Mouse (Mus musculus) MEL (cell line): ENCODE measurements around the gene Olfr172. TPM values are rescaled to one million over a fixed set of nuclear protein-coding genes. Genes with fewer than 3 reads are reported as not detected.

Source experiments
- DNase-seq: peaks from one replicate; pipeline ENCODE4 v3.0.0; 2011; ENCODE audit warnings: low read depth, low spot score
- H3K27ac ChIP-seq: 2 replicates; pipeline ENCODE4 v1.5.1; 2012; ENCODE audit warnings: low read depth, mild to moderate bottlenecking, control low read depth, low read length, moderate library complexity; ENCODE audit not compliant: control insufficient read depth
- H3K27me3 ChIP-seq, 2 experiments: fragments of 150-350 bp in 1 of 2; sonication (generic) in 1 of 2; 2 replicates each; pipeline ENCODE4 v1.6.1; 2012; ENCODE audit warnings: low read length in 2 of 2, mild to moderate bottlenecking in 2 of 2, improper control_type of control experiment in 1 of 2, moderate library complexity in 1 of 2; ENCODE audit not compliant: insufficient read depth in 2 of 2, control insufficient read depth in 1 of 2
- H3K36me3 ChIP-seq, 2 experiments: 2 replicates each; pipeline ENCODE4 v1.6.1; 2012 to 2014; ENCODE audit warnings: low read length in 2 of 2, improper control_type of control experiment in 1 of 2, inconsistent platforms in 1 of 2, mild to moderate bottlenecking in 1 of 2; ENCODE audit not compliant: insufficient read depth in 2 of 2, control insufficient read depth in 1 of 2
- H3K4me1 ChIP-seq, 2 experiments: fragments of 150-350 bp in 1 of 2; sonication (generic) in 1 of 2; 2 replicates each; pipeline ENCODE4 v1.6.1; 2012; ENCODE audit warnings: low read length in 2 of 2, improper control_type of control experiment in 1 of 2, mild to moderate bottlenecking in 1 of 2; ENCODE audit not compliant: insufficient read depth in 2 of 2, control insufficient read depth in 1 of 2
- H3K4me3 ChIP-seq, 2 experiments: fragments of 150-350 bp in 1 of 2; sonication (generic) in 1 of 2; 2 replicates each; pipeline ENCODE4 v1.5.1; 2012; ENCODE audit warnings: low read depth in 2 of 2, low read length in 2 of 2, mild to moderate bottlenecking in 2 of 2, moderate library complexity in 2 of 2, control low read depth in 1 of 2, improper control_type of control experiment in 1 of 2; ENCODE audit not compliant: control insufficient read depth in 1 of 2, insufficient read depth in 1 of 2
- H3K79me2 ChIP-seq: 2 replicates; pipeline ENCODE4 v1.6.1; 2012; ENCODE audit warnings: mild to moderate bottlenecking, low read length, moderate library complexity; ENCODE audit not compliant: control insufficient read depth, poor library complexity, insufficient read depth
- H3K9ac ChIP-seq: 2 replicates; pipeline ENCODE4 v1.6.1; 2012; ENCODE audit warnings: low read depth, mild to moderate bottlenecking, control low read depth, low read length, moderate library complexity; ENCODE audit not compliant: control insufficient read depth, poor library complexity, severe bottlenecking
- H3K9me3 ChIP-seq: fragments of 150-350 bp; sonication (generic); replicated peaks from 2 replicates; pipeline ENCODE4 v1.6.1; 2012; ENCODE audit warnings: mild to moderate bottlenecking, low read length, improper control_type of control experiment, moderate library complexity; ENCODE audit not compliant: insufficient read depth
- BHLHE40 ChIP-seq: IDR thresholded peaks from 2 replicates; pipeline ENCODE4 v1.6.1; 2012; ENCODE audit warnings: low read depth, mild to moderate bottlenecking, inconsistent platforms, low read length, improper control_type of control experiment, borderline replicate concordance
- CHD2 ChIP-seq: IDR thresholded peaks from 2 replicates; pipeline ENCODE4 v1.6.1; 2011; ENCODE audit warnings: low read length, improper control_type of control experiment
- CTCF ChIP-seq, 3 experiments: IDR thresholded peaks in 2 of 3; conservative IDR thresholded peaks in 1 of 3; 2 replicates each; pipeline ENCODE4 v1.5.1; 2011 to 2012; ENCODE audit warnings: low read length in 3 of 3, low read depth in 2 of 3, mild to moderate bottlenecking in 2 of 3, improper control_type of control experiment in 1 of 3, inconsistent platforms in 1 of 3, mixed read lengths in 1 of 3, moderate library complexity in 1 of 3; ENCODE audit not compliant: control insufficient read depth in 1 of 3, insufficient read depth in 1 of 3, poor library complexity in 1 of 3, severe bottlenecking in 1 of 3
- E2F4 ChIP-seq: IDR thresholded peaks from 2 replicates; pipeline ENCODE4 v1.6.1; 2011; ENCODE audit warnings: low read depth, low read length, improper control_type of control experiment, borderline replicate concordance
- ELF1 ChIP-seq: IDR thresholded peaks from 2 replicates; pipeline ENCODE4 v1.6.1; 2014; ENCODE audit warnings: low read depth, mild to moderate bottlenecking, inconsistent platforms, low read length, improper control_type of control experiment, moderate library complexity
- EP300 ChIP-seq, 2 experiments: IDR thresholded peaks; 2 replicates each; pipeline ENCODE4 v1.6.1; 2011; ENCODE audit warnings: improper control_type of control experiment in 2 of 2, low read length in 2 of 2, low read depth in 1 of 2, mild to moderate bottlenecking in 1 of 2
- ETS1 ChIP-seq: IDR thresholded peaks from 2 replicates; pipeline ENCODE4 v1.6.1; 2012; ENCODE audit warnings: low read depth, mild to moderate bottlenecking, inconsistent platforms, low read length, improper control_type of control experiment, moderate library complexity
- GABPA ChIP-seq: IDR thresholded peaks from 2 replicates; pipeline ENCODE4 v1.6.1; 2012; ENCODE audit warnings: low read depth, mild to moderate bottlenecking, inconsistent platforms, low read length, improper control_type of control experiment, moderate library complexity
- HCFC1 ChIP-seq: IDR thresholded peaks from 2 replicates; pipeline ENCODE4 v1.6.1; 2012; ENCODE audit warnings: low read depth, mild to moderate bottlenecking, inconsistent platforms, low read length, improper control_type of control experiment, moderate library complexity
- JUND ChIP-seq: IDR thresholded peaks from 2 replicates; pipeline ENCODE4 v1.6.1; 2011; ENCODE audit warnings: low read depth, mild to moderate bottlenecking, improper control_type of control experiment, low read length
- MAX ChIP-seq: IDR thresholded peaks from 2 replicates; pipeline ENCODE4 v1.6.1; 2011; ENCODE audit warnings: low read length, improper control_type of control experiment
- MEF2A ChIP-seq: IDR thresholded peaks from 2 replicates; pipeline ENCODE4 v1.6.1; 2014; ENCODE audit warnings: low read depth, mild to moderate bottlenecking, inconsistent platforms, low read length, improper control_type of control experiment; ENCODE audit not compliant: poor library complexity, insufficient replicate concordance, severe bottlenecking; ENCODE audit errors: extremely low read depth
- MXI1 ChIP-seq: IDR thresholded peaks from 2 replicates; pipeline ENCODE4 v1.6.1; 2011; ENCODE audit warnings: mild to moderate bottlenecking, low read depth, low read length, improper control_type of control experiment
- MYB ChIP-seq: IDR thresholded peaks from 2 replicates; pipeline ENCODE4 v1.6.1; 2011; ENCODE audit warnings: mild to moderate bottlenecking, low read depth, low read length, improper control_type of control experiment
- MYC ChIP-seq: IDR thresholded peaks from 2 replicates; pipeline ENCODE4 v1.6.1; 2011; ENCODE audit warnings: low read depth, mild to moderate bottlenecking, low read length, improper control_type of control experiment, moderate library complexity
- RCOR1 ChIP-seq: IDR thresholded peaks from 2 replicates; pipeline ENCODE4 v1.6.1; 2012; ENCODE audit warnings: low read depth, mild to moderate bottlenecking, inconsistent platforms, low read length, improper control_type of control experiment
- SMC3 ChIP-seq: IDR thresholded peaks from 2 replicates; pipeline ENCODE4 v1.6.1; 2011; ENCODE audit warnings: low read depth, low read length, improper control_type of control experiment
- TAL1 ChIP-seq: IDR thresholded peaks from 2 replicates; pipeline ENCODE4 v1.6.1; 2012; ENCODE audit warnings: mild to moderate bottlenecking, inconsistent platforms, low read length, moderate library complexity, mixed read lengths
- TBP ChIP-seq: IDR thresholded peaks from 2 replicates; pipeline ENCODE4 v1.8.0; 2011; ENCODE audit warnings: low read depth, low read length, improper control_type of control experiment
- USF1 ChIP-seq: IDR thresholded peaks from 2 replicates; pipeline ENCODE4 v1.6.1; 2014; ENCODE audit warnings: low read depth, mild to moderate bottlenecking, inconsistent platforms, low read length, improper control_type of control experiment, moderate library complexity
- ZKSCAN1 ChIP-seq: IDR thresholded peaks from 2 replicates; pipeline ENCODE4 v1.6.1; 2012; ENCODE audit warnings: low read depth, mild to moderate bottlenecking, inconsistent platforms, low read length, improper control_type of control experiment, moderate library complexity
- ZNF384 ChIP-seq: IDR thresholded peaks from 2 replicates; pipeline ENCODE4 v1.6.1; 2012; ENCODE audit warnings: low read depth, mild to moderate bottlenecking, inconsistent platforms, low read length, improper control_type of control experiment
- polyA plus RNA-seq, 2 experiments: library from polyadenylated mRNA; stranded (reverse) in 1 of 2; unstranded in 1 of 2; fragments of >175 nt in 1 of 2; fragments of >200 nt in 1 of 2; gene quantifications; 2 replicates each; pipeline versions ENCODE4 v1.2.1 to v1.2.4; 2012; ENCODE audit warnings: low replicate concordance in 2 of 2, low read depth in 1 of 2; ENCODE audit not compliant: insufficient read length in 2 of 2, insufficient read depth in 1 of 2, missing spikeins in 1 of 2
- total RNA-seq: library from RNA; depleted of rRNA; stranded (reverse); fragments of 300-350 nt; gene quantifications from 2 replicates; pipeline ENCODE4 v1.2.3, GENCODE M21; 2012

Gene Olfr172
- total and polyA plus RNA-seq, 3 experiments: not detected

DNA sequence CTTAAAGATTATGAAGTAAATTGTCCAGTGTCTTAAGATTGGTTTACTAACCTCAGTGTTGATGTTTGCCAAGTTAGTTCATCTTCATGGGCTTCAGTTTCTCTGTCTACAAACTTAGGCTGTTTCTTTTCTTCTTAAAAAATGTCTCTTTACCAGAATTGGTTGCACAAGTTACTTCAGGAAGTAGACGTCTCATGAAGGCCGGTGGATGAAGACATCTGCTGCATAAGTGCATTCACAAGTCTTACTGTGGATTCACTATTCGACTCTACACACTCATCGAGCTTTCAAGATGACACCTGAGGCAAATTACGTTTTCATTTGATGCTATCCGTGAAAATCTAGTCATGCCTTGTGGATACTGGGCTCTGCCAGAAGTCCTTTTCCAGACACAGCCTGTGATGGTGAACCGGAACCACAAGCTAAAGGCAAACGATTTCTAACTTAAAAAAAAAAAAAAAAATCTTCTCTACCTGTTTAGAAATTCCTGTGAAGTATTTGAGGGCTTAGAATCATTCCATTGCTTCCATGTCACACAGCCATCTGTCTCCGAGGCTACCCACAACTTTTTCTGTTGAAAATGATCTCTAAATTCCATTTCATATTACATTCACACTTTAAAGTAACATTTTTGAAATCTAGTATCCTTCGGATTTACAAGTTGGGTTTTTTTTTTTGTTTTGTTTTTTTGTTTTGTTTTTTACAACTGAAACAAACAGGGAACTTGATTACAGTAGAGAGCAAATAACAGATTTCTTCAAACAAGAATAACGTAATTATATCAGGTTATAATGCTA is 36.1 kb downstream of the Olfr172 start:
- TF ChIP-seq MYB (no peak), CTCF (IDR thresholded peaks at IDR 0.05 in 2 of 3, conservative IDR thresholded peaks at IDR 0.05 in 1 of 3; ENCODE audit: control insufficient read depth in 1 of 3, insufficient read depth in 1 of 3, low read depth in 2 of 3, low read length in 3 of 3, poor library complexity in 1 of 3, severe bottlenecking in 1 of 3) (no peak), EP300 (IDR thresholded peaks at IDR 0.05; ENCODE audit: low read depth in 1 of 2, low read length in 2 of 2) (no peak), E2F4 (no peak), HCFC1 (no peak), RCOR1 (no peak), TAL1 (no peak), GABPA (no peak), TBP (no peak)
- H3K9me3 ChIP-seq: no peaks in the 10 kb centered on the region
- H3K4me1 ChIP-seq: peaks cover 0 to 3% of the 10 kb centered on the region in 2 experiments; a peak in 1 of 4 replicates
- H3K9ac ChIP-seq: no peak overlapping the region
- no peak for DNase-seq
- no peak overlapping the region for H3K4me3 ChIP-seq
- H3K36me3 ChIP-seq: peaks cover 0 to 7% of the 10 kb centered on the region in 2 experiments; a peak in 2 of 4 replicates
- H3K27me3 ChIP-seq: no peaks in the 10 kb centered on the region
- H3K27ac ChIP-seq: no peak overlapping the region
- H3K79me2 ChIP-seq: peaks cover 7% of the 10 kb centered on the region; the same call in 1 of the 2 replicates

- Histone ChIP-seq H3K9ac (no peak overlapping the region), H3K9me3 (no peaks in the 10 kb centered on the region), H3K4me1 (no peaks in the 10 kb centered on the region), H3K27me3 (no peaks in the 10 kb centered on the region; a peak in 1 of 4 replicates), H3K4me3 (no peak overlapping the region), H3K36me3 (peaks cover 0 to 2% of the 10 kb centered on the region in 2 experiments; a peak in 1 of 4 replicates), H3K79me2 (no peaks in the 10 kb centered on the region), H3K27ac (no peak overlapping the region)
- TF ChIP-seq ETS1 (no peak), CHD2 (no peak), ZNF384 (no peak)
- DNase-seq: no peak
Measured at GRCm38 (mm10) chr16:58722292-58722691, 40.7 kb downstream of the Olfr172 start.

DNA sequence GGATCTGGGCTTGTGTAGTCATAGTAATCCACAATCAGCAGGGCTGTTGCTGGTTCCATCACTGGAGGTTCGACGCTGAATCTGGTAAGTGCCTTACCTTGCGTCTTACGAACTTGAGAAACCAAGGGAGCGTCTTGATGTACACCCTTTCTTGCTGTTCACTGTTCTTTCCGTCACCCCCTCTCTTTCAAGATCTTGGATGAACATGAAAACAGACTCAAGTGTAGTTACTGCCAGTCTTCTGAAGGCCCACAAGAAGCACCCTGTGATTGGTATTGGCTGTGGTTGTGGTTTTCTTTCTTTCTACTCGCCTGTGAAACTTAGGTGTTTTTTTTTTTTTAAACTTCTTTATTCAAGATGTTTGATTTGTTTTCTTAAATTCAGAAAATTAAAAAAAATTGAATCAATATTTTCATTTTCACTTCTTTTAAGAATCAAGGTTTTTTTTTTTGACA is 44.3 kb downstream of the Olfr172 start, which contains the start of gene Gpr15:
Gpr15 (minus strand) TSS at position 405 of the 455 bp plus-strand sequence.
- Histone ChIP-seq H3K9ac (no peak within 1 kb of the TSS), H3K27me3 (peaks cover 0 to 2% of the 10 kb centered on the region in 2 experiments; a peak in 2 of 4 replicates), H3K4me3 (no peak within 1 kb of the TSS), H3K4me1 (no peaks in the 10 kb centered on the region), H3K27ac (no peak within 1 kb of the TSS), H3K79me2 (no peaks in the 10 kb centered on the region), H3K9me3 (no peaks in the 10 kb centered on the region), H3K36me3 (peaks cover 0 to 2% of the 10 kb centered on the region in 2 experiments; a peak in 1 of 4 replicates)
- no peak for DNase-seq
- TF ChIP-seq GABPA (no peak), ZKSCAN1 (no peak), MYC (no peak), USF1 (no peak), EP300 (IDR thresholded peaks at IDR 0.05; ENCODE audit: low read depth in 1 of 2, low read length in 2 of 2) (no peak), E2F4 (no peak), SMC3 (no peak), HCFC1 (no peak), MAX (no peak), CHD2 (no peak), BHLHE40 (no peak), MXI1 (no peak), MEF2A (no peak), JUND (no peak), TBP (no peak), ELF1 (no peak)
